Mouse (Mus musculus) forebrain, postnatal 0 days (tissue): ENCODE results near the gene Ifrd2. TPM values are rescaled to one million over a fixed set of nuclear protein-coding genes. Genes with fewer than 3 reads are reported as not detected.

Experiments used
- ATAC-seq: fragments of 200-750 bp; cut with Nextera tagmentation; 2 replicates; pipeline ENCODE4 v1.8.0; 2017; ENCODE audit warnings: mild to moderate bottlenecking, moderate library complexity
- DNase-seq: peaks from one replicate; pipeline ENCODE4 v3.0.0-alpha.2; 2015
- H3K27ac ChIP-seq: fragments of 300-500 bp; sonication (generic); 2 replicates; pipeline ENCODE4 v1.5.1; 2014; ENCODE audit warnings: low read depth, mild to moderate bottlenecking, antibody characterized with exemption, low read length, moderate library complexity, mixed read lengths
- H3K27me3 ChIP-seq: fragments of 300-500 bp; sonication (generic); 2 replicates; pipeline ENCODE4 v1.6.1; 2014; ENCODE audit warnings: mild to moderate bottlenecking, low read length, mixed read lengths; ENCODE audit not compliant: insufficient read depth
- H3K36me3 ChIP-seq: fragments of 300-500 bp; sonication (generic); 2 replicates; pipeline ENCODE4 v1.6.1; 2014; ENCODE audit warnings: mild to moderate bottlenecking, moderate library complexity; ENCODE audit not compliant: insufficient read depth
- H3K4me1 ChIP-seq: fragments of 300-500 bp; sonication (generic); 2 replicates; pipeline ENCODE4 v1.6.1; 2014; ENCODE audit warnings: antibody characterized with exemption; ENCODE audit not compliant: insufficient read depth
- H3K4me2 ChIP-seq: fragments of 300-500 bp; sonication (generic); 2 replicates; pipeline ENCODE4 v1.6.1; 2014; ENCODE audit warnings: low read depth, mild to moderate bottlenecking, moderate library complexity
- H3K4me3 ChIP-seq: fragments of 300-500 bp; sonication (generic); 2 replicates; pipeline ENCODE4 v1.5.1; 2014; ENCODE audit warnings: low read depth, low read length, mixed read lengths
- H3K9ac ChIP-seq: fragments of 300-500 bp; sonication (generic); 2 replicates; pipeline ENCODE4 v1.6.1; 2014; ENCODE audit warnings: mild to moderate bottlenecking
- H3K9me3 ChIP-seq: fragments of 300-500 bp; sonication (generic); 2 replicates; pipeline ENCODE4 v1.6.1; 2016; ENCODE audit warnings: low read length
- CTCF ChIP-seq: sonication (generic); IDR thresholded peaks from 2 replicates; pipeline ENCODE4 v1.5.1; 2016; ENCODE audit warnings: antibody characterized with exemption, control low read depth, low read depth
- WGBS: fragments of 180-500 bp; shearing (Covaris S2); extraction: QIAGEN DNeasy Blood & Tissue Kit; methylation state at CpG from one replicate; pipeline ENCODE4 v1.1.7; 2014; 5-methylcytosine and 5-hydroxymethylcytosine counted together
- polyA plus RNA-seq: library from polyadenylated mRNA; unstranded; fragments of >200 nt; fragmentation: Nextera tagmentation; extraction: Ambion mirVana; gene quantifications from 2 replicates; pipeline ENCODE4 v1.2.1, GENCODE M21; 2015
- total RNA-seq: library from RNA; depleted of rRNA; stranded (reverse); fragments of >200 nt; gene quantifications from 2 replicates; pipeline ENCODE4 v1.2.3, GENCODE M21; 2014

Gene Ifrd2
- total and polyA plus RNA-seq, 2 experiments from 2014 or later = 7.4 to 13.8 TPM

DNA sequence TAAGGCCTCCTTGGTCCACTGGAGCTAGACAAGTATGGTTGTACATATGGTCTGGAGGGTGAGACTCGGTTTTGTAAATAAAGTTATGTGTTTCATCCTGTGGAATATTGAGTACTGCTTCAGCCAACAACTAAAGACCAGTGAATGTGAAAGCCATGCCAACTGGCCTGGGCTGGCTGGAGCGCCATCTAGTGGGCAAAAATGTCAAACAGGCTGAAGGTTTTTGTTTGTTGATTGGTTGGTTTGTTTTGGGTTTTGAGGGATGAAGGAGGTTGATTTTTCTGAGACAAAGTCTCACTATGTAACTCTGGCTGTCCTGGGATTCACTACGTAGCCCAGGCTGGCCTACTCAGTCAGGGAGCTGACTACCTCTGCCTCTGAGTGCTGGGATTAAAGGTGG lies 41.8 kb upstream of the Ifrd2 start:
- WGBS = 4% methylated on average over 3 of the region's 3 CpGs
- Histone ChIP-seq H3K4me1 (peaks cover 20% of the 10 kb centered on the region; the same call in 1 of the 2 replicates), H3K9me3 (no peaks in the 10 kb centered on the region), H3K36me3 (peaks cover 14% of the 10 kb centered on the region), H3K9ac (no peak overlapping the region), H3K27ac (no peak overlapping the region), H3K4me3 (no peak overlapping the region), H3K27me3 (peaks cover 7% of the 10 kb centered on the region; the same call in 1 of the 2 replicates), H3K4me2 (no peak overlapping the region)
- DNase-seq = peak; percentile 84
- no peak for ATAC-seq
- peak; percentile 91 for TF ChIP-seq CTCF

DNA sequence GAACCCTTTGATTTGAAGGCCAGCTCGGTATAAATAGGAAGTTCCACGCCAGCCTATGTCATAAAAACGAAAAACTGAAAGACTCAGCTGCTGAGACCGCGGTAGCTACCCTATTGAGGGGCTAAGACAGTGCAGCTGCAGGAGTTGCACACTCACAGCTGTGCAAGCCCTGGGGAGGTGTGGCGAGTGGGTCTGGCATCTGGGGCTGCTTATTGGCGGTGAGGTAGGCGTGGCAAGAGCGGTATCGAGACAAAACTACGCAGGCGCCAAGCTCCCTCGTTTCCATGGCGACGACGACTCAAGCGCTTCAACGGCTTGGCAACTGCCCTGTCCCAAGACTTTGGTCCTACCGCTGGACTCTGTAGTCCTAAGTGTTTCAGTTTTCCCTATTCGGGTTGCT lies 40.4 kb upstream of the Ifrd2 start, which contains the start of gene Zmynd10:
Gene Zmynd10 (plus strand): TSS at position 273 of the 400 bp plus-strand sequence.
- DNase-seq (peak; percentile 92), ATAC-seq (peak; percentile 84)
- Histone ChIP-seq H3K9me3 (no peaks in the 10 kb centered on the region), H3K4me3 (peak within 1 kb of the TSS; percentile 21), H3K9ac (no peak within 1 kb of the TSS), H3K4me2 (peak within 1 kb of the TSS; percentile 50), H3K4me1 (peaks cover 23% of the 10 kb centered on the region; the same call in 1 of the 2 replicates), H3K27me3 (peaks cover 15% of the 10 kb centered on the region; the same call in 1 of the 2 replicates), H3K27ac (peak within 1 kb of the TSS; percentile 24; the same call in 1 of the 2 replicates), H3K36me3 (peaks cover 14% of the 10 kb centered on the region)
- no peak for TF ChIP-seq CTCF
- 2% methylated on average over 20 of the region's 20 CpGs for WGBS

GRCm38 (mm10) chr9:107547957-107548356 lies 39.5 kb upstream of the Ifrd2 start:
- peaks cover 14% of the 10 kb centered on the region for H3K36me3 ChIP-seq
- H3K4me1 ChIP-seq = peaks cover 15% of the 10 kb centered on the region; the same call in 1 of the 2 replicates
- no peak overlapping the region for H3K4me2 ChIP-seq
- H3K9me3 ChIP-seq = no peaks in the 10 kb centered on the region
- no peak overlapping the region for H3K4me3 ChIP-seq
- no peak overlapping the region for H3K9ac ChIP-seq
- H3K27ac ChIP-seq = no peak overlapping the region
- H3K27me3 ChIP-seq = peaks cover 19% of the 10 kb centered on the region
- DNase-seq = no peak
- TF ChIP-seq CTCF = no peak
- ATAC-seq = no peak
- WGBS = 78% methylated on average over 5 of the region's 5 CpGs

GRCm38 (mm10) chr9:107548820-107549219 lies 38.6 kb upstream of the Ifrd2 start:
- H3K36me3 ChIP-seq = peaks cover 14% of the 10 kb centered on the region
- H3K27ac ChIP-seq = no peak overlapping the region
- H3K27me3 ChIP-seq = peaks cover 19% of the 10 kb centered on the region
- H3K4me3 ChIP-seq = no peak overlapping the region
- ATAC-seq (no peak), DNase-seq (no peak)
- 91% methylated on average over 10 of the region's 10 CpGs for WGBS
- no peak overlapping the region for H3K9ac ChIP-seq
- H3K4me2 ChIP-seq = no peak overlapping the region
- TF ChIP-seq CTCF = no peak
- peaks cover 20% of the 10 kb centered on the region; the same call in 1 of the 2 replicates for H3K4me1 ChIP-seq
- H3K9me3 ChIP-seq = no peaks in the 10 kb centered on the region

- H3K9me3 ChIP-seq = no peaks in the 10 kb centered on the region
- peaks cover 21% of the 10 kb centered on the region; the same call in 1 of the 2 replicates for H3K4me1 ChIP-seq
- no peak for TF ChIP-seq CTCF
- no peak overlapping the region for H3K27ac ChIP-seq
- ATAC-seq (no peak), DNase-seq (no peak)
- WGBS = 87% methylated on average over 20 of the region's 20 CpGs
- H3K4me3 ChIP-seq = no peak overlapping the region
- no peak overlapping the region for H3K4me2 ChIP-seq
- H3K27me3 ChIP-seq = peaks cover 19% of the 10 kb centered on the region
- H3K9ac ChIP-seq = no peak overlapping the region
- peaks cover 8% of the 10 kb centered on the region for H3K36me3 ChIP-seq
Measured at GRCm38 (mm10) chr9:107549297-107550074, 38.0 kb upstream of the Ifrd2 start.

DNA sequence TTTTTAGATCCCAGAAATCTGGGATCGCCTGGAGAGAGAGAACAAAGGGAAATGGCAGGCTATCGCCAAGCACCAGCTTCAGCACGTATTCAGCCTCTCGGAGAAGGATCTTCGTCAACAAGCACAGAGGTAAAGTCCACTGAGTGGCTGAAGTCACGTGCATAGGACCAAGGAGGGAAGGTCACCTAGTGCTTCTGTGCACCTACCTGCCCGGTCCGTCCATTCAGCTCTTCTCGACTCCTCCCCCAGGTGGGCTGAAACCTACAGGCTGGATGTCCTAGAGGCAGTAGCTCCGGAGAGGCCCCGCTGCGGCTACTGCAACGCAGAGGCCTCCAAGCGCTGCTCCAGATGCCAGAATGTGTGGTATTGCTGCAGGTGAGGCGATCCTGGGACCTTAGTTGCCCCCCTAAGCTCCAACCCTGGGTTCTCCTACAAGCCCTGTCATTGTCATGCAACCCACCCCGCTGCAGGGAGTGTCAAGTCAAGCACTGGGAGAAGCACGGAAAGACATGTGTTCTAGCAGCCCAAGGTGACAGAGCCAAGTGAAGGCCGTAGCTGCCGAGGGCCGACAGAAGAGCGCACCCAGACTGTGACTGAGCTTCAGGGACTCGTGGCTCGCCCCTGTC lies 36.8 kb upstream of the Ifrd2 start:
- H3K36me3 ChIP-seq = no peaks in the 10 kb centered on the region
- peaks cover 27% of the 10 kb centered on the region for H3K4me1 ChIP-seq
- 40% methylated on average over 23 of the region's 23 CpGs for WGBS
- H3K27ac ChIP-seq = no peak overlapping the region
- H3K4me3 ChIP-seq = no peak overlapping the region
- H3K4me2 ChIP-seq = peak overlapping the region; percentile 66
- H3K9ac ChIP-seq = 0 out of 2 replicates have a peak overlapping the region, but pooled peaks have one; percentile 44
- no peak for DNase-seq
- no peak for TF ChIP-seq CTCF
- H3K9me3 ChIP-seq = no peaks in the 10 kb centered on the region
- no peak for ATAC-seq
- peaks cover 19% of the 10 kb centered on the region for H3K27me3 ChIP-seq
